Mouse (Mus musculus): ENCODE results near the gene Rnls. TPM values are rescaled to one million over a fixed set of nuclear protein-coding genes. Genes with fewer than 3 reads are reported as not detected.

Rnls gene
- polyA plus RNA-seq, 1 experiment from 2014 or later: 9.1 TPM

GRCm38 (mm10) chr19:33167528-33168264 is 224.4 kb downstream of the Rnls start:
- no peak overlapping the region for H3K9ac ChIP-seq
- no peaks in the 10 kb centered on the region for H3K27me3 ChIP-seq
- no peaks in the 10 kb centered on the region for H3K9me3 ChIP-seq (replicated peaks)
- H3K27ac ChIP-seq: no peak overlapping the region
- no peak for ATAC-seq (ENCODE audit: low FRiP score)
- H3K4me3 ChIP-seq: no peak overlapping the region
- WGBS: 72% methylated on average over 17 of the region's 17 CpGs
- H3K36me3 ChIP-seq: no peaks in the 10 kb centered on the region
- H3K4me2 ChIP-seq (replicated peaks): no peak overlapping the region
- H3K4me1 ChIP-seq: no peaks in the 10 kb centered on the region

GRCm38 (mm10) chr19:33164801-33165200 is 227.3 kb downstream of the Rnls start:
- Histone ChIP-seq H3K27me3 (no peaks in the 10 kb centered on the region), H3K9ac (no peak overlapping the region), H3K9me3 (replicated peaks) (no peaks in the 10 kb centered on the region), H3K27ac (no peak overlapping the region), H3K4me3 (no peak overlapping the region), H3K4me2 (replicated peaks) (no peak overlapping the region), H3K36me3 (no peaks in the 10 kb centered on the region), H3K4me1 (no peaks in the 10 kb centered on the region)
- WGBS: 82% methylated on average over 5 of the region's 5 CpGs
- no peak for ATAC-seq (ENCODE audit: low FRiP score)

- no peaks in the 10 kb centered on the region for H3K27me3 ChIP-seq
- no peaks in the 10 kb centered on the region for H3K4me1 ChIP-seq
- H3K4me2 ChIP-seq (replicated peaks): no peak overlapping the region
- ATAC-seq (ENCODE audit: low FRiP score): no peak
- H3K9ac ChIP-seq: no peak overlapping the region
- H3K27ac ChIP-seq: no peak overlapping the region
- 96% methylated on average over 1 of the region's 1 CpGs for WGBS
- no peaks in the 10 kb centered on the region for H3K9me3 ChIP-seq (replicated peaks)
- H3K4me3 ChIP-seq: no peak overlapping the region
- no peaks in the 10 kb centered on the region for H3K36me3 ChIP-seq
Measured at GRCm38 (mm10) chr19:33161903-33162302, 230.2 kb downstream of the Rnls start.

GRCm38 (mm10) chr19:33159897-33160296 is 232.2 kb downstream of the Rnls start:
- Histone ChIP-seq H3K9ac (no peak overlapping the region), H3K4me1 (no peaks in the 10 kb centered on the region), H3K27me3 (no peaks in the 10 kb centered on the region), H3K36me3 (no peaks in the 10 kb centered on the region), H3K27ac (no peak overlapping the region), H3K9me3 (replicated peaks) (no peaks in the 10 kb centered on the region), H3K4me2 (replicated peaks) (no peak overlapping the region), H3K4me3 (no peak overlapping the region)
- WGBS: 82% methylated on average over 2 of the region's 2 CpGs
- no peak for ATAC-seq (ENCODE audit: low FRiP score)

- ATAC-seq (ENCODE audit: low FRiP score): no peak
- 87% methylated on average over 1 of the region's 1 CpGs for WGBS
- no peak overlapping the region for H3K27ac ChIP-seq
- no peaks in the 10 kb centered on the region for H3K27me3 ChIP-seq
- H3K4me3 ChIP-seq: no peak overlapping the region
- no peak overlapping the region for H3K9ac ChIP-seq
- H3K4me1 ChIP-seq: no peaks in the 10 kb centered on the region
- H3K36me3 ChIP-seq: no peaks in the 10 kb centered on the region
- no peak overlapping the region for H3K4me2 ChIP-seq (replicated peaks)
- H3K9me3 ChIP-seq (replicated peaks): no peaks in the 10 kb centered on the region
Measured at GRCm38 (mm10) chr19:33159192-33159591, 232.9 kb downstream of the Rnls start.

GRCm38 (mm10) chr19:33158234-33158633 is 233.9 kb downstream of the Rnls start:
- Histone ChIP-seq H3K4me3 (no peak overlapping the region), H3K27me3 (no peaks in the 10 kb centered on the region), H3K36me3 (no peaks in the 10 kb centered on the region), H3K4me2 (replicated peaks) (no peak overlapping the region), H3K9me3 (replicated peaks) (no peaks in the 10 kb centered on the region), H3K9ac (no peak overlapping the region), H3K4me1 (no peaks in the 10 kb centered on the region), H3K27ac (no peak overlapping the region)
- ATAC-seq (ENCODE audit: low FRiP score): no peak
- 80% methylated on average over 2 of the region's 2 CpGs for WGBS

GRCm38 (mm10) chr19:33148411-33148810 is 243.7 kb downstream of the Rnls start:
- Histone ChIP-seq H3K4me3 (no peak overlapping the region), H3K27ac (no peak overlapping the region), H3K4me1 (no peaks in the 10 kb centered on the region), H3K9ac (no peak overlapping the region), H3K27me3 (no peaks in the 10 kb centered on the region), H3K4me2 (replicated peaks) (no peak overlapping the region), H3K36me3 (no peaks in the 10 kb centered on the region), H3K9me3 (replicated peaks) (no peaks in the 10 kb centered on the region)
- no peak for ATAC-seq (ENCODE audit: low FRiP score)
- WGBS: 78% methylated on average over 3 of the region's 3 CpGs

- no peaks in the 10 kb centered on the region for H3K36me3 ChIP-seq
- no peaks in the 10 kb centered on the region for H3K4me1 ChIP-seq
- no peak overlapping the region for H3K4me3 ChIP-seq
- no peaks in the 10 kb centered on the region for H3K9me3 ChIP-seq (replicated peaks)
- H3K4me2 ChIP-seq (replicated peaks): no peak overlapping the region
- H3K27me3 ChIP-seq: no peaks in the 10 kb centered on the region
- 89% methylated on average over 2 of the region's 2 CpGs for WGBS
- H3K27ac ChIP-seq: no peak overlapping the region
- ATAC-seq (ENCODE audit: low FRiP score): no peak
- no peak overlapping the region for H3K9ac ChIP-seq
Measured at GRCm38 (mm10) chr19:33143198-33143597, 248.9 kb downstream of the Rnls start.

GRCm38 (mm10) chr19:33137316-33137715 is 254.8 kb downstream of the Rnls start:
- Histone ChIP-seq H3K27ac (no peak overlapping the region), H3K4me2 (replicated peaks) (no peak overlapping the region), H3K4me1 (no peaks in the 10 kb centered on the region), H3K9ac (no peak overlapping the region), H3K27me3 (no peaks in the 10 kb centered on the region), H3K4me3 (no peak overlapping the region), H3K9me3 (replicated peaks) (no peaks in the 10 kb centered on the region), H3K36me3 (no peaks in the 10 kb centered on the region)
- 88% methylated on average over 5 of the region's 5 CpGs for WGBS
- no peak for ATAC-seq (ENCODE audit: low FRiP score)

GRCm38 (mm10) chr19:33122611-33123226 is 269.4 kb downstream of the Rnls start:
- Histone ChIP-seq H3K9ac (no peak overlapping the region), H3K4me3 (no peak overlapping the region), H3K4me1 (no peaks in the 10 kb centered on the region), H3K27ac (no peak overlapping the region), H3K27me3 (no peaks in the 10 kb centered on the region), H3K9me3 (replicated peaks) (no peaks in the 10 kb centered on the region), H3K36me3 (no peaks in the 10 kb centered on the region), H3K4me2 (replicated peaks) (no peak overlapping the region)
- WGBS: 85% methylated on average over 6 of the region's 6 CpGs
- ATAC-seq (ENCODE audit: low FRiP score): no peak

- Histone ChIP-seq H3K9me3 (replicated peaks) (no peaks in the 10 kb centered on the region), H3K27me3 (no peaks in the 10 kb centered on the region), H3K27ac (no peak overlapping the region), H3K9ac (no peak overlapping the region), H3K4me2 (replicated peaks) (no peak overlapping the region), H3K4me3 (no peak overlapping the region), H3K36me3 (no peaks in the 10 kb centered on the region), H3K4me1 (no peaks in the 10 kb centered on the region)
- 73% methylated on average over 5 of the region's 5 CpGs for WGBS
- no peak for ATAC-seq (ENCODE audit: low FRiP score)
Measured at GRCm38 (mm10) chr19:33119947-33120346, 272.1 kb downstream of the Rnls start.

- Histone ChIP-seq H3K27me3 (no peaks in the 10 kb centered on the region), H3K4me1 (no peaks in the 10 kb centered on the region), H3K36me3 (no peaks in the 10 kb centered on the region), H3K4me2 (replicated peaks) (no peak overlapping the region), H3K9me3 (replicated peaks) (no peaks in the 10 kb centered on the region), H3K4me3 (no peak overlapping the region), H3K27ac (no peak overlapping the region), H3K9ac (no peak overlapping the region)
- no peak for ATAC-seq (ENCODE audit: low FRiP score)
- 97% methylated on average over 1 of the region's 1 CpGs for WGBS
Measured at GRCm38 (mm10) chr19:33118898-33119297, 273.2 kb downstream of the Rnls start.
